Mouse (Mus musculus) myocyte (in vitro differentiated cells): ENCODE measurements around the gene Sec24c.

Experiments
- CEBPB ChIP-seq: IDR thresholded peaks from 2 replicates; pipeline ENCODE4 v1.6.1; 2011; ENCODE audit warnings: mild to moderate bottlenecking, moderate library complexity; ENCODE audit not compliant: poor library complexity, insufficient read depth, severe bottlenecking
- E2F4 ChIP-seq: IDR thresholded peaks from one replicate; pipeline ENCODE4 v1.6.1; 2011; ENCODE audit warnings: mild to moderate bottlenecking, control low read depth, moderate library complexity; ENCODE audit not compliant: insufficient read depth
- MAX ChIP-seq: IDR thresholded peaks from one replicate; pipeline ENCODE4 v1.6.1; 2011; ENCODE audit warnings: low read depth, mild to moderate bottlenecking, control low read depth
- MYOD1 ChIP-seq, 3 experiments: IDR thresholded peaks; one replicate each; pipeline ENCODE4 v1.6.1; 2011; ENCODE audit warnings: control low read depth in 2 of 3, low read depth in 2 of 3, mild to moderate bottlenecking in 2 of 3, moderate library complexity in 1 of 3; ENCODE audit not compliant: insufficient read length in 2 of 3, control insufficient read depth in 1 of 3
- MYOG ChIP-seq, 3 experiments: IDR thresholded peaks; one replicate each; pipeline ENCODE4 v1.6.1; 2011; ENCODE audit warnings: control low read depth in 2 of 3, low read depth in 2 of 3, mild to moderate bottlenecking in 2 of 3; ENCODE audit not compliant: insufficient read length in 2 of 3, control insufficient read depth in 1 of 3, insufficient read depth in 1 of 3
- POLR2A ChIP-seq: IDR thresholded peaks from one replicate; pipeline ENCODE4 v1.6.1; 2011; ENCODE audit warnings: low read depth, mild to moderate bottlenecking, control low read depth, moderate library complexity; ENCODE audit not compliant: insufficient read length
- POLR2AphosphoS2 ChIP-seq: IDR thresholded peaks from one replicate; pipeline ENCODE4 v1.6.1; 2011; ENCODE audit warnings: low read depth, control low read depth; ENCODE audit not compliant: insufficient read length
- TCF12 ChIP-seq: IDR thresholded peaks from one replicate; pipeline ENCODE4 v1.6.1; 2011; ENCODE audit warnings: mild to moderate bottlenecking, control low read depth; ENCODE audit not compliant: poor library complexity, insufficient read depth, severe bottlenecking
- TCF3 ChIP-seq: IDR thresholded peaks from one replicate; pipeline ENCODE4 v1.6.1; 2011; ENCODE audit warnings: low read depth, control low read depth; ENCODE audit not compliant: insufficient read length
- USF1 ChIP-seq: IDR thresholded peaks from one replicate; pipeline ENCODE4 v1.6.1; 2011; ENCODE audit warnings: low read depth, mild to moderate bottlenecking, control low read depth, moderate library complexity

DNA sequence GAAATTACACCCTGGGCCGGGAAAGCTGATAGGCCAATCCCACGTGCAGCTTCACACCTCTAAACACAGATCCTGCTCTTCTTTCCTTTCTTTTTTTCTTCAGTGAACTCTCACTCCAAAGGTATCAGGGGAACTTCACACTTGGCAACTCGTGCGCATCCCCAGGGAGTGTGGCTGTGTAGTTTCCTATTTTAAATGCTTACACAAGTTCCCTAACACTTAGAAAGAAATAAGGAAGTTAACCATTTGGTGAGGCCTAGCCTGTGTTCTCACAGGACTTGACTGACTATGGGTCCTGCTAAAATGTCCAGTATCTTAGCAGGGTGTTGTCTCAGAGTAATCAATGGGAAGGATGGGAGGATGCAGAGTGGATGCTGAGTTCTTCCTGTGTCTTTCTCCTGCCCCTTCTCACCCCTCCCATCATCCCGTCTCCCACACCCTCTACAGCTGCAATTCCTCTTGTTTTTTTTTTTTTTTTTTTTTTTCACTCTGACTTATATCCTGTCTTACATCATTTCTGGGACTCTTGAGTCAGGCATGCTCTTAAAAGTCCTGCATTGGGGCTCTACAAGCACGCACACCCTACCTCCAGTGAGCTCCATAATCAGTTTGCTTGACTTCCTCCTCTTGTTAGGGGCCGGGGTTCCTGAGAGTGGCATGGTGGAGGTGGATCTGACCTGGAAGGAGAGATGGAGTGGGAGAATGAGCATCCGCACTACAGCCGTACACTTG lies 19.3 kb upstream of the Sec24c start:
- TF ChIP-seq POLR2A (no peak), TCF12 (no peak), USF1 (no peak), MAX (no peak), MYOG (IDR thresholded peaks at IDR 0.05; ENCODE audit: control insufficient read depth in 1 of 3, insufficient read depth in 1 of 3, insufficient read length in 2 of 3, low read depth in 2 of 3) (no peak), E2F4 (no peak), TCF3 (no peak), MYOD1 (IDR thresholded peaks at IDR 0.05; ENCODE audit: control insufficient read depth in 1 of 3, insufficient read length in 2 of 3, low read depth in 2 of 3) (no peak), CEBPB (peak; percentile 56; the same call in 1 of the 2 replicates), POLR2AphosphoS2 (no peak)
